20 mouse cellular contexts compared by ENCODE assay signal in genomic region chr7:139452199-139452598, GRCm38 (mm10).
DNase-seq lines count a peak whose midpoint lies in the region; ATAC-seq lines count a peak whose summit lies in the region.
"Had no signal": no experiment of that assay in that cellular context is flagged by ENCODE, and none has a peak within 500 bp of the region (broad histone marks: within the 10 kb centered on the region; RNA-seq: fewer than 3 reads in every experiment).

No protein-coding gene starts in this region.

- peaks cover 64% of the 10 kb centered on the region for H3K4me1 ChIP-seq in heart, embryonic 12.5 days (replicated peaks)
- H3K4me1 ChIP-seq in heart, embryonic 16.5 days (ENCODE audit: control insufficient read depth, insufficient read depth, low read length), result peaks cover 51% of the 10 kb centered on the region
- peaks cover 42% of the 10 kb centered on the region for H3K4me1 ChIP-seq in lung, embryonic 15.5 days

- H3K27ac ChIP-seq in heart, embryonic 12.5 days (ENCODE audit: poor library complexity, severe bottlenecking), result peak overlapping the region; percentile 88
- peak overlapping the region; percentile 82 for H3K27ac ChIP-seq in heart, embryonic 16.5 days (ENCODE audit: low read length)
- H3K27ac ChIP-seq in lung, embryonic 15.5 days, result no peak overlapping the region
- H3K27ac ChIP-seq: embryonic facial prominence, embryonic 10.5 days; forebrain, embryonic 13.5 days; hindbrain, embryonic 13.5 days; hindbrain, postnatal 0 days had no signal

- WGBS in heart, embryonic 12.5 days, result 4% methylated on average over 2 of the region's 2 CpGs
- WGBS in heart, embryonic 16.5 days, result 19% methylated on average over 2 of the region's 2 CpGs
- WGBS in lung, embryonic 15.5 days, result 44% methylated on average over 2 of the region's 2 CpGs

- peak overlapping the region; percentile 40 for H3K4me2 ChIP-seq in heart, embryonic 12.5 days
- H3K4me2 ChIP-seq in heart, embryonic 16.5 days (ENCODE audit: low read depth, low read length), result peak overlapping the region; percentile 18; the same call in 1 of the 2 replicates
- H3K4me2 ChIP-seq in lung, embryonic 15.5 days, result no peak overlapping the region
- H3K4me2 ChIP-seq: forebrain, embryonic 13.5 days; hindbrain, embryonic 13.5 days had no signal

- H3K36me3 ChIP-seq in heart, embryonic 12.5 days, result peaks cover 4% of the 10 kb centered on the region; the same call in 1 of the 2 replicates
- no peaks in the 10 kb centered on the region for H3K36me3 ChIP-seq in heart, embryonic 16.5 days (ENCODE audit: control insufficient read depth, insufficient read depth)
- no peaks in the 10 kb centered on the region for H3K36me3 ChIP-seq in lung, embryonic 15.5 days
- H3K36me3 ChIP-seq: embryonic facial prominence, embryonic 10.5 days; G1E; hindbrain, embryonic 13.5 days had no signal

- no peak overlapping the region for H3K4me3 ChIP-seq in heart, embryonic 12.5 days
- no peak overlapping the region for H3K4me3 ChIP-seq in heart, embryonic 16.5 days (ENCODE audit: low read length)
- no peak overlapping the region for H3K4me3 ChIP-seq in lung, embryonic 15.5 days
- H3K4me3 ChIP-seq: embryonic facial prominence, embryonic 10.5 days; forebrain, embryonic 13.5 days; hindbrain, embryonic 13.5 days had no signal

- no peaks in the 10 kb centered on the region for H3K9me3 ChIP-seq in heart, embryonic 12.5 days (replicated peaks)
- no peaks in the 10 kb centered on the region for H3K9me3 ChIP-seq in heart, embryonic 16.5 days (replicated peaks; ENCODE audit: control insufficient read depth, low read length)
- no peaks in the 10 kb centered on the region for H3K9me3 ChIP-seq in lung, embryonic 15.5 days
- H3K9me3 ChIP-seq: embryonic facial prominence, embryonic 10.5 days; forebrain, embryonic 13.5 days; hindbrain, embryonic 13.5 days had no signal

- peak; percentile 12 for DNase-seq in cerebellum, adult 11 months
- no peak for DNase-seq in cerebellum, postnatal 4 days (ENCODE audit: low spot score in 2 of 2)
- DNase-seq in heart, adult 9 months (ENCODE audit: low spot score in 2 of 2), result no peak
- no peak for DNase-seq in heart, adult 18-20 months
- DNase-seq in lung, adult 18-20 months, result no peak
- DNase-seq: adrenal gland, adult 8-10 months; adrenal gland, postnatal 36 days; B cell, adult 2 months; forebrain, postnatal 0 days; gastrocnemius, postnatal 14 days; kidney, adult 2 months had no signal

- no peaks in the 10 kb centered on the region for H3K27me3 ChIP-seq in heart, embryonic 12.5 days (replicated peaks)
- no peaks in the 10 kb centered on the region for H3K27me3 ChIP-seq in heart, embryonic 16.5 days (ENCODE audit: control insufficient read depth, insufficient read depth, low read length)
- no peaks in the 10 kb centered on the region for H3K27me3 ChIP-seq in lung, embryonic 15.5 days
- H3K27me3 ChIP-seq: forebrain, embryonic 13.5 days; hindbrain, embryonic 13.5 days had no signal

- 0 out of 2 replicates have a peak overlapping the region, but pooled peaks have one; percentile 4 for H3K9ac ChIP-seq in heart, embryonic 12.5 days
- peak overlapping the region; percentile 8; the same call in 1 of the 2 replicates for H3K9ac ChIP-seq in heart, embryonic 16.5 days (ENCODE audit: low read length)
- no peak overlapping the region for H3K9ac ChIP-seq in lung, embryonic 15.5 days
- H3K9ac ChIP-seq: forebrain, embryonic 13.5 days; forebrain, postnatal 0 days; hindbrain, embryonic 13.5 days had no signal

- ATAC-seq in heart, embryonic 12.5 days (ENCODE audit: insufficient number of reproducible peaks, low FRiP score), result peak; percentile 55
- peak; percentile 71 for ATAC-seq in heart, embryonic 16.5 days (replicated peaks; ENCODE audit: extremely low read depth, insufficient read depth, low FRiP score)
- ATAC-seq in lung, embryonic 15.5 days (ENCODE audit: borderline replicate concordance, extremely low read depth, low FRiP score, low TSS enrichment), result 0 out of 2 replicates have a peak, but pooled peaks have one; percentile 7
- ATAC-seq: CD4-positive, CD25-positive, alpha-beta regulatory T cell, adult 4 months; forebrain, embryonic 13.5 days; forebrain, postnatal 0 days; hindbrain, postnatal 0 days had no signal

Comparison
In these comparisons a context has a peak if more than half of its experiments do, and no peak if none do; other contexts are left out.
1. ATAC-seq: peak in every context shown above with its lines; median percentile 71 in heart, embryonic 16.5 days; 55 in heart, embryonic 12.5 days; 7 in lung, embryonic 15.5 days.